Mouse (Mus musculus) kidney, postnatal 10 days (tissue): ENCODE measurements around the gene Pde4b.
"Not testable (repeated sequence)": the region's sequence is repeated elsewhere in the genome, so short reads cannot be mapped to it uniquely, and the experiment has no call there.

ENCODE experiments used
- DNase-seq: peaks from one replicate; pipeline ENCODE4 v3.0.0; 2021; ENCODE audit warnings: mixed read lengths

The Pde4b gene

DNA sequence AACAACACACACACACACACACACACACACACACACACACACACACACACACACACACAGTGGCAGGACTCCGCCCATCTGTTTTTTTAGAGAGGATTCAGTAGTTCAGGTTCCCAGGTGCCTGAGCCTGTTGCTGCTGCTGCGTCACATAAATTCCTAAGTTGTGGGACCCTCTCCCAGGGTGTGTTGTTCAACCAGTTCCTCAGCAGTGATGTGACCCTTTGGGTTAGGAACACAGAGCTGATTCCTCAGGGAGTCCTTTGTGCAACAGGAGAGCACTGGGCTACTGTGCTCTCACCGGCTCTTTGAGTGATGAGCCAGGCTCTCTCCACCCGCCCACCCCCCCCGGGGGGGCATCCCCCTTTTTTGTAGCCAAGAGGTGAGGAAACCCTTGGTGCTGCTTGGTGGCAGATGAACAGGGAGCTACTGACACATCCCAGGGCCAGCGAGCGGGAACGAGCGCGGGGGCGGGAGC lies at the start of gene Pde4b:
TSS of gene Pde4b (plus strand) at position 453 of the 475 bp plus-strand sequence.
- no peak for DNase-seq

DNA sequence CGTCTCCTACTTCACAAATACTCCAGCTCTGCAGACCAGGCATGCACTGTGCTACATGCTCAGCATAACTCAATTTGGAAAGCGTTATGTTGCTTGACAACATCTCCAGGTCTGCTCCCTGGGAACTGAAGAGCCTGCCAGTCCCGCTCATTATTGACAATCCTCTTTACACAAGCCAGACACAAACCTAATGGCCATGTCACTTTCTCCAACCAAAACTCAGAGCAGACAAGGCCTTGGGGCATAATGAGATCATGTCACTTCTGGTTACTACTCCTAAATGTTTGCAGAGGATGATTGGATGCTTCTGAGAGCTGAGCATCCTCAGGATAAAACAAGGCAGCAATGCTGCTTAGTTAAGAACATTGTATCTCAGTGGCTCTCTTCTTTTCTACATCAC lies 47.2 kb upstream of the Pde4b start:
- no peak for DNase-seq

DNA sequence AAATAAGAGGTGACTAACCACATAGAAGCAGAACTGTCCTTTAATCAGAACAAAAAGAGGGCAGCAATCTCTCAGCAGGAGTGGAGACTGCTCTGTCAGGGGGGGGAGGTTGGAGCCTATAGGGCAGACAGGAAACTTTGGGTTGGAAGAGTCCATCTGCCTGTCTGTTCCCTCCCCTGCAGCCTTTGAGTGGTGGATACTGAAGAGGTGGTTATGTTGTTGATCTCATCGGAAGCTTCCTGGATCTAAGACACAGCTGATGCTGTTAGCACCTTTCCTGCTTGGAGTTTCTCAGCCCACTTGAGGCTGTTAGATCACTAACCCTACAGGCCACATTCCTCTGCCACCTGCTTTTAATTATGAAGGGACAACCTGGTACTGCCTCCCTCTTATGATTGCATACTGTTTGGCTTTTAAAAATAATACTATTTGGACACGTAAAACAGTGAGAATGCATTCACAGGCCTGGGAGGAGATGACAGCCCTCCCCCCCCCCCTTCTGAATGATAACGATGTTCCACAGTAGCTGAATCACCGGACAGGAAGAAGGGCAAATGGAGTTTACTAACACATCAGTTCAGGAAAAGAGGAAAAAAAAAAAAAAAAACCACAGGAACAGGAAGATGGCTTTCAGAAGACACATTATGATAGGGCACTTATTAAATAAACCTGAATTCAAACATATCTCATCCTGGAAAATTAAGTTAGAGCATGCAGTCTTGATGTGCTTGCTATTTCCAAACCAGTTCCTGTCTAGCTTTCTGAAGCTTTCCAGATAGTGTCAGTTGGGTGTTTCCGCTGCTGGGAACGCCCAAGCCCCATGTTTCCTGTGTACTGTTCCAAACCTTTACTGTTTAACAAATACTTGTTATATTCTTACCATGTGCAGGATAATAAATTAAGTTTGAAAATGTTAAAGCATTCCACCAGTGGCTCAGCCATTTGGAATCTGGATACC lies 41.9 kb upstream of the Pde4b start:
- DNase-seq = peak; percentile 35

- not testable (repeated sequence) for DNase-seq
Observed at GRCm38 (mm10) chr4:102049368-102049767, 38.0 kb upstream of the Pde4b start.

DNA sequence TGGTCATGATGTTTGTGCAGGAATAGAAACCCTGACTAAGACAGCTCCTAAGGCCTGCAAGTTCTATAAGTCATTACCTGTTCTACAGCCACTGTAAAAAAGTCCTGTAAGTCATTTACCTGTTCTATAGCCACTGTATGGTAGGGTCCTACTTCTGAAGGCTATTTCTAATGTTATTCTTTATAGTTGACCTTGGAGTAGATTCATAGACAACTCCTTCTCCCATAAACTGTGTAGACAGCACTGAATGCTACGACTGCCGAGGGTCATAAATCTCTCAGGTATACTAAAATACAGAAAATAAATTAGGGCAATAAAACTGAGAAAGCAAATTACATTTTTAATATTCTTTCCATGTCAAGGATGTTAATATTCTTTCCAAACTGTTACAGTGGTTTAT lies 26.0 kb upstream of the Pde4b start:
- no peak for DNase-seq

DNA sequence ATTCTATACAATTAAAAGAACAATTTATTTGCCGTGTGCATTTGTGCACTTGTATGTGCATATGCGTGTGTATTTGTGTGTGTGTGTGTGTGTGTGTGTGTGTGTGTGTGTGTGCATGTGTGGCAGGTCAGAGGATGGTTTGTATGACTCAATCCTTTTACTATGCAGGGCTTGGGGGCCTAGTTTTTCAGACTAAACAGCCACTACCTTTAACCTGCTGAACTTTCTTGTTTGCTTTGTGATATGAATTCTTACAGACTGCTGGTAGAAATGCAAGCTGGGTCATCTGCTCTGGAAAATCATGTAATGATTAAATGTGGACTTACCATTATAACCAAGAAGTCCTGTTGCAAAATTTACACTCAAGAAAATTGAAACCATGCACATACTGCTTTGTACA lies 18.0 kb upstream of the Pde4b start:
- DNase-seq = no peak

DNA sequence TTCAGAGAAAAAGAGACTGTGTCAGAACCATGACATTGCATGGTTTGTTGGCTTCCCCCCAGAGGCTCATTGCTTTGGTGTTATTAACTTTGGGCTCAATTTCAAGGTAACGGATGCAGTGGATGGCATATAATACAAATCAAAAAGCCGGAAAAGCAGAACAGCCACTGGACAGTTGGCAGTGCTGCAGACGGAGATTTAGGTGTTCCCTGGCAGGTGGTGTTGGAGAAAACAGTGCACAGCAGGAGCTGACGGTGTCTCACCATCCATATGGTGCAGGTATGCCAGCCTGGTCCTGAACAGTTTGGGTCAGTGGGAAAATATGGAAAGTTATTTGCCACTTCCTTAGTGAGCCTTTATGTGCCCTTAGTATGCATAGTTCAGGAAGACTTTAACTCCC lies 1.0 kb upstream of the Pde4b start:
- no peak for DNase-seq

DNA sequence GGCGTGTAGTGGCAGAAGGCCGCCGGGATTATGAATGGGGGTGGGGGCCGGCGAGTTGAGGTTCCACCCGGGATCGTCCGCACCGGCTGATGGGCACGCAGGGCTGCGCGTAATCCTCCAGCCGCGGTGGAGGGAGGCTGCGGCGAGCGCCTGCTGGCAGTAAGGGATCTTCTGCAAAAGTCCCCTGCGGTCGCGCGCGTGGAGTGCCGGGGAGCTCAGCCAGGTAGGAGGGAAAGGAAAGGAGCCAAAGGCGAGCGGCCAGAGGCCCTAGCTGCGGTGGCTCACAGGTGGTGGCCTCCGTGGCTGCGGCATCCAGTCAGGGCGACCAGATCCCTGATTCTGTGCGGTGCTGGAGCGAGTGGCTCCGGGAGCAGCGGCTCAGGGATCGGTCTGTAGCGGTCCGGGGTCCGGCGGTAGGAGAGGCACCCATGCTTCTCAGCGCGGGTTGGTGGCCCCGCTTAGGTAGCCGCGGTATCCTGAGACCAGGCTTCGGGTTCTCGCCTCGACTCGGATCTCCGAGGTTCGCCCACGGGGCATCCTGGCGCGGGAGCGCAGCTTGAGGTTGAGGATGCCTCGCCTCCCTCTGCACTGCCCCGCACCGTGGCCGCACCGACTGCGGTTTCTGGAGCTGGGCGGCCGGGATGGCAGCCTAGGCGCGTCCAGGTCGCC lies 357 bp downstream of the Pde4b start:
- peak; percentile 17 for DNase-seq

DNA sequence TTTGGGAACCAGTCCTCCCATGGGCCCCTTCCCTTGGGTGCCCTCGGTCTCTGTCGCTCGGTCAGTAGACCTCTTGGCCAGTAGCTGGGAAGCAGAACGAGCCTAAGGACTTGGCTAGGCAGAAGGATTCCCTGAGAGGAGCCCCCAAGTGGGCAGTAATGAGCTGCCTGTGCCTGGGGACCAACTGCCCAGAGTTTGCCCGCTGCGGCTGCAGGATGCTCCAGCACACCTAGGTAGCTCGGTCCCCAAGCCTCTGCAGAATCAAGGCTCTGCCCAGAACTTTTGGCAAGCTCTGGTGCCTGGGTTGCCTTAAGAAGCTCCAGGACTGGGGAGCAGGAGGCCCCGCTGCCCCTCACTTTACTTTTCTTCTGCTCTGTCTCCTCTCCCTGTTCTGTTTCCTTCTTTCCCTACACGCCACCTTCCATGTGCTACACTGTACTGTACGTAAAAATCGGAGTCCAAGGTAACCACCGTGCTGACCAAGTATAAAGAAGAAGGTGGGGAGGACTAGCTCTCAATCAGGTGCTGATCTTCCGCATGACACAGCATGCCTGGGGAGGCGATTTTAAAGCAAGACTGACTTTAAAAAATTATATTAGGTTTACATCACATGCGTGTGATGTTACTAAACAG lies 1.0 kb downstream of the Pde4b start:
- no peak for DNase-seq

GRCm38 (mm10) chr4:102095851-102096250 lies 8.5 kb downstream of the Pde4b start:
- DNase-seq = no peak

GRCm38 (mm10) chr4:102102241-102102640 lies 14.9 kb downstream of the Pde4b start:
- no peak for DNase-seq

DNA sequence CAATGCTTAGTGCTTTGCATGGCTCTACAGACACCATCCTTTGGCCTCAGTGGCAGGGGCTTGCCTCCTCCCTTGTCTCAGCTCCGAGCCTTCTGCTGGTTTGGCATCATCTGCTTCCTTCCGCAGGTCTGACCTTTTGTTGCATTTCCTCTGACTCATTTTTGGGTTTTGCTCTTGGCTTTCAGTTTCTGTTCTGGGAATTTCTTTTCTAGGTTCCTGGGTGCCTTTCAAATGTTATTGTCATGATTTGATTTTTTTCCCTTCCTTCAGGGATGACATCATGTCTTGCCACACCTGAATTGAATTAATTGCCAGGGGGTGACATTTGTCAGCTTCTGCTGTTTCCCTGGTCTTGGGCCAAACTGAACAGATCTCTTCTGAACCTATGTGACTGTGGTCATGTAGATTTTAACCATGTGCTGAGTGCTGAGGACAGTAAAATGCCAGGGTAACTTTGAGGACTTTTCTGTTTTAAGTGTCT lies 17.2 kb downstream of the Pde4b start:
- DNase-seq = peak; percentile 21

GRCm38 (mm10) chr4:102106771-102107170 lies 19.4 kb downstream of the Pde4b start:
- DNase-seq = no peak

- no peak for DNase-seq
Observed at GRCm38 (mm10) chr4:102119454-102119853, 32.1 kb downstream of the Pde4b start.

GRCm38 (mm10) chr4:102136366-102136849 lies 49.1 kb downstream of the Pde4b start:
- no peak for DNase-seq

DNA sequence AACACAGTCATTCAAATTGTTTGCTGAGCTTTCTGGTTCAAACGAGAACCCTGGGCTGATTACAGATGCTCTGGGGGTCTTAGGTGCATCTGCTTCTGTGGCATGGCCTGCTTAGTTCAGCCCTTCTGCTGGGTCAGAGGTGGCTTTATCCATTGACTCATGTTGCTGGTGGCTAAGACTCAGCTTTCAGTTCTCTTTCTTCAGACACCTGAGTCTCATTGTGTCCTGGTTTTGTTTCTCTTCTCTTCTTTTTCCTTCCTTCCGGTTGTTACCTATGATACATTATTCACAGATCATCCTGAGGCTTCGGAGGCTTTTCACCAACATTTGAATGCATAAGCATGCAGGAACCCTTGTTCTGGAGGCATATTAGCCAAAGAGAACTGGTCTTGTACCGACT lies 51.0 kb downstream of the Pde4b start:
- DNase-seq = no peak

GRCm38 (mm10) chr4:102141241-102141640 lies 53.9 kb downstream of the Pde4b start:
- DNase-seq = no peak

DNA sequence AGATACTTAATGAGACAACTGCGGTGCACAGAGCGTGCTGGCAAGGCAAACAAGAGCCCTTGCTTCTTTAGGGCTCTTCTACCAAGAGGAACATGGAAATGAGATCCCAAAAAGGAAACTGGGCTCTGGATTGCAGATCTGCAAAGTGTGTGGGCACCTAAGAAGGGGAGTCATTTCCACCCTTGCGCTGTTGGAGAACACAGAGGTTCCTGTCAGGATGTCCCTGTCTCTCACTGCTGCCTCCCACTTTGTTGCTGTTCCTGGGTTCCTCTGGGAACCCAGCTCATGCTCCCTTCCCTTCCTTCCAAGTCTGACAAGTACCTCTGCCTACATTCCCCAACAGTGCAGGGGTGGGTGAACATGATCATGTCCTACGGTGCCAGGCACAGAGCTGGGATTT lies 61.4 kb downstream of the Pde4b start:
- no peak for DNase-seq

GRCm38 (mm10) chr4:102159178-102159577 lies 71.8 kb downstream of the Pde4b start:
- DNase-seq = no peak

GRCm38 (mm10) chr4:102171636-102172035 lies 84.3 kb downstream of the Pde4b start:
- no peak for DNase-seq

GRCm38 (mm10) chr4:102172711-102173213 lies 85.4 kb downstream of the Pde4b start:
- DNase-seq = no peak

- no peak for DNase-seq
Observed at GRCm38 (mm10) chr4:102175985-102176384, 88.6 kb downstream of the Pde4b start.

DNA sequence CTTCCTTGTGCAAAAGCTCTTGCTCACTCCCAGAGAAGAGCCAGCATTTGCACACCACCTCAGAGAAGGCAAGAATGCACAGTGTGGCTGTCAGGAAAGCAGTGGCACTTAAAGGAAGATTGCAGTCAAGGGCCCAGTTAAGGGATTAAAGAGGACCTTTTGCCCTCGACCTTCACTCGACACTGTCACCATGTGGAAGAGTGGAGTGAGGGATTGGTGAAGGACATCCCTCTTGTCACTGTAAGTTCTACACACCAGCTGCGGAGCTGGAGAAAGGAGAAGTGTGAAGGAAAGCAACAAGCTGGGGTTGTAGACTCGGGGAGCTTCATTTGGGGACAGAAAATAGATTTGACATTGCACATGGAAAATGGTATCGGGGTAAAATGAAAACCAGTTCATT lies 89.9 kb downstream of the Pde4b start:
- DNase-seq = no peak
